Mouse (Mus musculus) limb, embryonic 14.5 days (tissue): ENCODE measurements at regions not wholly inside any gene's neighbourhood (a gene's known extent, or its start where the extent isn't known, plus 50 kb on each side); places are given as distances from the start of the nearest gene placed in this dataset.
A peak's percentile ranks its signal among the peaks of the same experiment; 100 is the strongest.

ENCODE experiments used
- ATAC-seq: fragments of 200-750 bp; cut with Nextera tagmentation; 2 replicates; pipeline ENCODE4 v1.8.0; 2017; ENCODE audit warnings: low read depth, moderate number of reproducible peaks, moderate TSS enrichment; ENCODE audit not compliant: low FRiP score
- DNase-seq: peaks from one replicate; pipeline ENCODE4 v3.0.0-alpha.2; 2015; ENCODE audit warnings: low spot score
- H3K27ac ChIP-seq: fragments of 300-500 bp; sonication (generic); replicated peaks from 2 replicates; pipeline ENCODE4 v1.5.1; 2014; ENCODE audit warnings: low read depth, mild to moderate bottlenecking, low read length, moderate library complexity, mixed read lengths
- H3K27me3 ChIP-seq: fragments of 300-500 bp; sonication (generic); 2 replicates; pipeline ENCODE4 v1.6.1; 2014; ENCODE audit warnings: low read length, mixed read lengths; ENCODE audit not compliant: control insufficient read depth, insufficient read depth
- H3K36me3 ChIP-seq: fragments of 300-500 bp; sonication (generic); 2 replicates; pipeline ENCODE4 v1.6.1; 2014; ENCODE audit warnings: mild to moderate bottlenecking, low read length, moderate library complexity, mixed read lengths; ENCODE audit not compliant: control insufficient read depth, insufficient read depth
- H3K4me1 ChIP-seq: fragments of 300-500 bp; sonication (generic); 2 replicates; pipeline ENCODE4 v1.6.1; 2014; ENCODE audit warnings: antibody characterized with exemption, low read length, mixed read lengths; ENCODE audit not compliant: control insufficient read depth, insufficient read depth
- H3K4me2 ChIP-seq: fragments of 300-500 bp; sonication (generic); replicated peaks from 2 replicates; pipeline ENCODE4 v1.6.1; 2014; ENCODE audit warnings: low read depth, mild to moderate bottlenecking, low read length, moderate library complexity; ENCODE audit not compliant: severe bottlenecking
- H3K4me3 ChIP-seq: fragments of 300-500 bp; sonication (generic); replicated peaks from 2 replicates; pipeline ENCODE4 v1.5.1; 2014; ENCODE audit warnings: low read length
- H3K9ac ChIP-seq: fragments of 300-500 bp; sonication (generic); 2 replicates; pipeline ENCODE4 v1.6.1; 2014; ENCODE audit warnings: mild to moderate bottlenecking, low read depth, low read length, moderate library complexity; ENCODE audit not compliant: severe bottlenecking
- H3K9me3 ChIP-seq: fragments of 300-500 bp; sonication (generic); 2 replicates; pipeline ENCODE4 v1.6.1; 2016; ENCODE audit warnings: low read length; ENCODE audit not compliant: control insufficient read depth
- POLR2A ChIP-seq: fragments of 200-500 bp; IDR thresholded peaks from 2 replicates; pipeline ENCODE4 v1.8.0; 2012; ENCODE audit warnings: inconsistent platforms, mild to moderate bottlenecking, moderate library complexity, borderline replicate concordance; ENCODE audit not compliant: insufficient read depth, insufficient read length; ENCODE audit errors: extremely low read depth
- WGBS: fragments of 180-500 bp; shearing (Covaris S2); extraction: QIAGEN DNeasy Blood & Tissue Kit; methylation state at CpG from one replicate; pipeline ENCODE4 v1.1.7; 2014; 5-methylcytosine and 5-hydroxymethylcytosine counted together

- no peaks in the 10 kb centered on the region for H3K4me1 ChIP-seq
- H3K27ac ChIP-seq = no peak overlapping the region
- no peak overlapping the region for H3K9ac ChIP-seq
- no peaks in the 10 kb centered on the region for H3K9me3 ChIP-seq
- TF ChIP-seq POLR2A = no peak
- no peak overlapping the region for H3K4me3 ChIP-seq
- H3K36me3 ChIP-seq = no peaks in the 10 kb centered on the region
- DNase-seq = no peak
- ATAC-seq = no peak
- H3K27me3 ChIP-seq = no peaks in the 10 kb centered on the region
- H3K4me2 ChIP-seq = no peak overlapping the region
Observed at GRCm38 (mm10) chr1:47306961-47307360, 414.3 kb upstream of the Slc39a10 start.

- Histone ChIP-seq H3K36me3 (no peaks in the 10 kb centered on the region), H3K27ac (no peak overlapping the region), H3K9ac (no peak overlapping the region), H3K27me3 (no peaks in the 10 kb centered on the region), H3K4me2 (no peak overlapping the region), H3K4me1 (no peaks in the 10 kb centered on the region), H3K4me3 (no peak overlapping the region), H3K9me3 (no peaks in the 10 kb centered on the region)
- no peak for TF ChIP-seq POLR2A
- 90% methylated on average over 1 of the region's 1 CpGs for WGBS
- DNase-seq (no peak), ATAC-seq (no peak)
Observed at GRCm38 (mm10) chr1:47299311-47299710, 406.7 kb upstream of the Slc39a10 start.

GRCm38 (mm10) chr1:47285639-47286038 is 393.0 kb upstream of the Slc39a10 start:
- Histone ChIP-seq H3K27me3 (no peaks in the 10 kb centered on the region), H3K36me3 (no peaks in the 10 kb centered on the region), H3K27ac (no peak overlapping the region), H3K4me1 (no peaks in the 10 kb centered on the region), H3K4me2 (no peak overlapping the region), H3K9me3 (no peaks in the 10 kb centered on the region), H3K4me3 (no peak overlapping the region), H3K9ac (no peak overlapping the region)
- TF ChIP-seq POLR2A = no peak
- ATAC-seq (no peak), DNase-seq (no peak)
- WGBS = 86% methylated on average over 1 of the region's 1 CpGs

- Histone ChIP-seq H3K9me3 (no peaks in the 10 kb centered on the region), H3K27me3 (no peaks in the 10 kb centered on the region), H3K27ac (no peak overlapping the region), H3K4me1 (no peaks in the 10 kb centered on the region), H3K4me2 (no peak overlapping the region), H3K36me3 (no peaks in the 10 kb centered on the region), H3K4me3 (no peak overlapping the region), H3K9ac (no peak overlapping the region)
- no peak for TF ChIP-seq POLR2A
- DNase-seq = no peak
- 79% methylated on average over 5 of the region's 5 CpGs for WGBS
- no peak for ATAC-seq
Observed at GRCm38 (mm10) chr1:47278321-47279020, 385.8 kb upstream of the Slc39a10 start.

- no peak overlapping the region for H3K9ac ChIP-seq
- peak; percentile 86 for DNase-seq
- 9% methylated on average over 2 of the region's 2 CpGs for WGBS
- ATAC-seq = no peak
- no peak overlapping the region for H3K4me2 ChIP-seq
- no peak overlapping the region for H3K27ac ChIP-seq
- H3K36me3 ChIP-seq = no peaks in the 10 kb centered on the region
- no peak for TF ChIP-seq POLR2A
- H3K4me1 ChIP-seq = no peaks in the 10 kb centered on the region
- H3K4me3 ChIP-seq = no peak overlapping the region
- no peaks in the 10 kb centered on the region for H3K9me3 ChIP-seq
- H3K27me3 ChIP-seq = no peaks in the 10 kb centered on the region
Observed at GRCm38 (mm10) chr1:47277839-47278238, 385.2 kb upstream of the Slc39a10 start.

- Histone ChIP-seq H3K36me3 (no peaks in the 10 kb centered on the region), H3K4me3 (no peak overlapping the region), H3K4me2 (no peak overlapping the region), H3K9me3 (no peaks in the 10 kb centered on the region), H3K27ac (no peak overlapping the region), H3K27me3 (no peaks in the 10 kb centered on the region), H3K4me1 (no peaks in the 10 kb centered on the region), H3K9ac (no peak overlapping the region)
- ATAC-seq (no peak), DNase-seq (no peak)
- no peak for TF ChIP-seq POLR2A
Observed at GRCm38 (mm10) chr1:47272131-47272530, 379.5 kb upstream of the Slc39a10 start.
